Mouse (Mus musculus) embryonic facial prominence, embryonic 11.5 days (tissue): ENCODE data around the gene Man1a2. TPM values are rescaled to one million over a fixed set of nuclear protein-coding genes. Genes with fewer than 3 reads are reported as not detected.

Experiments
- ATAC-seq: fragments of 200-750 bp; cut with Nextera tagmentation; replicated peaks from 2 replicates; pipeline ENCODE4 v1.8.0; 2017; ENCODE audit warnings: low read depth; ENCODE audit not compliant: insufficient number of reproducible peaks, low FRiP score, low TSS enrichment
- DNase-seq: peaks from one replicate; pipeline ENCODE4 v3.0.0-alpha.2; 2015; ENCODE audit warnings: low spot score
- H3K27ac ChIP-seq: fragments of 300-500 bp; sonication (generic); replicated peaks from 2 replicates; pipeline ENCODE4 v1.5.1; 2014; ENCODE audit warnings: mild to moderate bottlenecking, low read depth, low read length, control low read depth
- H3K27me3 ChIP-seq: fragments of 300-500 bp; sonication (generic); 2 replicates; pipeline ENCODE4 v1.6.1; 2014; ENCODE audit warnings: mild to moderate bottlenecking, low read length, moderate library complexity, mixed read lengths; ENCODE audit not compliant: control insufficient read depth, insufficient read depth
- H3K36me3 ChIP-seq: fragments of 300-500 bp; sonication (generic); replicated peaks from 2 replicates; pipeline ENCODE4 v1.6.1; 2014; ENCODE audit warnings: low read depth, mild to moderate bottlenecking, low read length, moderate library complexity, mixed read lengths; ENCODE audit not compliant: control insufficient read depth, insufficient read depth
- H3K4me1 ChIP-seq: fragments of 300-500 bp; sonication (generic); 2 replicates; pipeline ENCODE4 v1.6.1; 2014; ENCODE audit warnings: low read length, mixed read lengths; ENCODE audit not compliant: control insufficient read depth, insufficient read depth
- H3K4me2 ChIP-seq: fragments of 300-500 bp; sonication (generic); 2 replicates; pipeline ENCODE4 v1.6.1; 2014; ENCODE audit warnings: low read depth, mild to moderate bottlenecking, control low read depth, low read length, moderate library complexity
- H3K4me3 ChIP-seq: fragments of 300-500 bp; sonication (generic); 2 replicates; pipeline ENCODE4 v1.5.1; 2014; ENCODE audit warnings: low read depth, low read length, control low read depth
- H3K9ac ChIP-seq: fragments of 300-500 bp; sonication (generic); replicated peaks from 2 replicates; pipeline ENCODE4 v1.6.1; 2014; ENCODE audit warnings: mild to moderate bottlenecking, control low read depth, low read length
- H3K9me3 ChIP-seq: fragments of 300-500 bp; sonication (generic); replicated peaks from 2 replicates; pipeline ENCODE4 v1.6.1; 2016; ENCODE audit warnings: mild to moderate bottlenecking, low read length, inconsistent platforms, mixed read lengths; ENCODE audit not compliant: control insufficient read depth
- WGBS: fragments of 180-500 bp; shearing (Covaris S2); extraction: QIAGEN DNeasy Blood & Tissue Kit; methylation state at CpG from one replicate; pipeline ENCODE4 v1.1.7; 2014; 5-methylcytosine and 5-hydroxymethylcytosine counted together
- polyA plus RNA-seq: library from polyadenylated mRNA; unstranded; fragments of >200 nt; fragmentation: Nextera tagmentation; extraction: Ambion mirVana; gene quantifications from 2 replicates; pipeline ENCODE4 v1.2.1, GENCODE M21; 2014

The Man1a2 gene
- polyA plus RNA-seq, 1 experiment from 2014 or later: 66.0 TPM

GRCm38 (mm10) chr3:100552171-100552570 lies 133.1 kb downstream of the Man1a2 start:
- DNase-seq: no peak
- H3K36me3 ChIP-seq: no peaks in the 10 kb centered on the region
- no peaks in the 10 kb centered on the region for H3K9me3 ChIP-seq
- ATAC-seq: no peak
- 91% methylated on average over 3 of the region's 3 CpGs for WGBS
- H3K27ac ChIP-seq: no peak overlapping the region
- H3K9ac ChIP-seq: no peak overlapping the region
- no peak overlapping the region for H3K4me3 ChIP-seq
- no peak overlapping the region for H3K4me2 ChIP-seq
- H3K4me1 ChIP-seq: no peaks in the 10 kb centered on the region
- no peaks in the 10 kb centered on the region for H3K27me3 ChIP-seq

- no peaks in the 10 kb centered on the region for H3K27me3 ChIP-seq
- H3K9ac ChIP-seq: no peak overlapping the region
- no peak for ATAC-seq
- DNase-seq: no peak
- H3K4me3 ChIP-seq: no peak overlapping the region
- 87% methylated on average over 3 of the region's 3 CpGs for WGBS
- H3K27ac ChIP-seq: no peak overlapping the region
- no peaks in the 10 kb centered on the region for H3K9me3 ChIP-seq
- no peaks in the 10 kb centered on the region for H3K36me3 ChIP-seq
- H3K4me2 ChIP-seq: no peak overlapping the region
- H3K4me1 ChIP-seq: no peaks in the 10 kb centered on the region
Measured at GRCm38 (mm10) chr3:100547913-100548292, 137.4 kb downstream of the Man1a2 start.

- Histone ChIP-seq H3K27ac (no peak overlapping the region), H3K4me2 (no peak overlapping the region), H3K9me3 (no peaks in the 10 kb centered on the region), H3K27me3 (no peaks in the 10 kb centered on the region), H3K4me1 (no peaks in the 10 kb centered on the region), H3K4me3 (no peak overlapping the region), H3K9ac (no peak overlapping the region), H3K36me3 (no peaks in the 10 kb centered on the region)
- ATAC-seq (no peak), DNase-seq (no peak)
- 79% methylated on average over 10 of the region's 10 CpGs for WGBS
Measured at GRCm38 (mm10) chr3:100547162-100547912, 138.0 kb downstream of the Man1a2 start.

DNA sequence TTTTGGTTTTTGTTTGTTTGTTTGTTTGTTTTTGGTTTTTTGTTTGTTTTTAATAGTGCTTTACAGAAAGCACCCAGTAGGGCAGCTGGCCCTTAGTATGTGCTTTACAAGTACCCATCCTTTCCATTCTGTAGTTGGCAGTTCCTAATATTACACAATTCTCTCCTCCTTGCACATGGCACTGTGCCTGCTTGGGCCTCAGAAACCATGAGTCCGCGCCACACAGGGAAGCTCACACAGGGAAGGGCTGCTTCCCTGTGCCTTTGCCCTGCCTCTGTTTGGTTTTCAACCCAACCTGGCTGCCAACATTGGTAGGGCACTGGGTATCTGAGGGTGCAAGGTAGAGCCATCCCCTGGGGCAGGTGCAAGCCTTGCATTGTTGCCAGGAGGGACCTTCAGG lies 148.6 kb downstream of the Man1a2 start:
- no peak overlapping the region for H3K9ac ChIP-seq
- ATAC-seq (no peak), DNase-seq (no peak)
- no peaks in the 10 kb centered on the region for H3K9me3 ChIP-seq
- no peaks in the 10 kb centered on the region for H3K36me3 ChIP-seq
- no peak overlapping the region for H3K4me2 ChIP-seq
- 98% methylated on average over 2 of the region's 2 CpGs for WGBS
- no peaks in the 10 kb centered on the region for H3K4me1 ChIP-seq
- H3K4me3 ChIP-seq: no peak overlapping the region
- H3K27me3 ChIP-seq: no peaks in the 10 kb centered on the region
- H3K27ac ChIP-seq: no peak overlapping the region

GRCm38 (mm10) chr3:100535902-100536301 lies 149.4 kb downstream of the Man1a2 start:
- ATAC-seq: no peak
- Histone ChIP-seq H3K4me2 (no peak overlapping the region), H3K36me3 (no peaks in the 10 kb centered on the region), H3K27ac (no peak overlapping the region), H3K4me1 (no peaks in the 10 kb centered on the region), H3K27me3 (no peaks in the 10 kb centered on the region), H3K9me3 (no peaks in the 10 kb centered on the region), H3K9ac (no peak overlapping the region), H3K4me3 (no peak overlapping the region)
- no peak for DNase-seq
- 72% methylated on average over 4 of the region's 4 CpGs for WGBS

DNA sequence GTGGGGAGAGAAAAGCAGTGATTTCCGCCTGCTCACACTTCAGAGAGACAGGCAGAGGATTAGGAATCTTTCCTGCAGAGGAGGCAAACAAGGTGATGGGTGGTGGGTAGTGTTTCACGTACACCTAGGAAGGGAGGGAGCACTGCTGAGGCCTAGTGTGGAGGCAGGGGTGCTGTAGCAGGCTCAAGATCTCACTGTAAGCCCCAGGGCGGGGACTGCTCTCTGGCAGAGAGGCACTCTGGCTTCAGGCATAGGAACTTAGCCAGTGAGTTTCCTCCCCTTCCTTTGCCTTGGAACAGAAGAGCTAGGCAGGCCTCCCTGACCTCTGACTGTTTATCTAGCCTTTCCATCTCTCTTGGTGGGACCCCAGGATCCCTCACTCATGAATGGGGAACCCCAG lies 150.0 kb downstream of the Man1a2 start:
- ATAC-seq (no peak), DNase-seq (no peak)
- Histone ChIP-seq H3K4me3 (no peak overlapping the region), H3K9ac (no peak overlapping the region), H3K36me3 (no peaks in the 10 kb centered on the region), H3K27me3 (no peaks in the 10 kb centered on the region), H3K4me1 (no peaks in the 10 kb centered on the region), H3K27ac (no peak overlapping the region), H3K9me3 (no peaks in the 10 kb centered on the region), H3K4me2 (no peak overlapping the region)
- WGBS: 39% methylated on average over 3 of the region's 3 CpGs

GRCm38 (mm10) chr3:100534394-100534793 lies 150.9 kb downstream of the Man1a2 start:
- H3K9me3 ChIP-seq: no peaks in the 10 kb centered on the region

GRCm38 (mm10) chr3:100533429-100533828 lies 151.9 kb downstream of the Man1a2 start:
- Histone ChIP-seq H3K27me3 (no peaks in the 10 kb centered on the region), H3K36me3 (no peaks in the 10 kb centered on the region), H3K9ac (no peak overlapping the region), H3K4me3 (no peak overlapping the region), H3K4me1 (no peaks in the 10 kb centered on the region), H3K9me3 (no peaks in the 10 kb centered on the region), H3K4me2 (no peak overlapping the region), H3K27ac (no peak overlapping the region)
- ATAC-seq (no peak), DNase-seq (no peak)

More at GRCm38 (mm10) chr3:100534394-100534793, 150.9 kb downstream of the Man1a2 start:
- H3K36me3 ChIP-seq: no peaks in the 10 kb centered on the region
- no peaks in the 10 kb centered on the region for H3K4me1 ChIP-seq
- no peak overlapping the region for H3K9ac ChIP-seq
- no peaks in the 10 kb centered on the region for H3K27me3 ChIP-seq
- WGBS: 80% methylated on average over 3 of the region's 3 CpGs
- DNase-seq (no peak), ATAC-seq (no peak)
- H3K4me3 ChIP-seq: no peak overlapping the region
- H3K27ac ChIP-seq: no peak overlapping the region
- no peak overlapping the region for H3K4me2 ChIP-seq
